Mouse (Mus musculus): Measurements from ENCODE around the gene Borcs7. TPM values are rescaled to one million over a fixed set of nuclear protein-coding genes. Genes with fewer than 3 reads are reported as not detected.

Gene Borcs7
- total RNA-seq (2023) = 4.1 TPM

DNA sequence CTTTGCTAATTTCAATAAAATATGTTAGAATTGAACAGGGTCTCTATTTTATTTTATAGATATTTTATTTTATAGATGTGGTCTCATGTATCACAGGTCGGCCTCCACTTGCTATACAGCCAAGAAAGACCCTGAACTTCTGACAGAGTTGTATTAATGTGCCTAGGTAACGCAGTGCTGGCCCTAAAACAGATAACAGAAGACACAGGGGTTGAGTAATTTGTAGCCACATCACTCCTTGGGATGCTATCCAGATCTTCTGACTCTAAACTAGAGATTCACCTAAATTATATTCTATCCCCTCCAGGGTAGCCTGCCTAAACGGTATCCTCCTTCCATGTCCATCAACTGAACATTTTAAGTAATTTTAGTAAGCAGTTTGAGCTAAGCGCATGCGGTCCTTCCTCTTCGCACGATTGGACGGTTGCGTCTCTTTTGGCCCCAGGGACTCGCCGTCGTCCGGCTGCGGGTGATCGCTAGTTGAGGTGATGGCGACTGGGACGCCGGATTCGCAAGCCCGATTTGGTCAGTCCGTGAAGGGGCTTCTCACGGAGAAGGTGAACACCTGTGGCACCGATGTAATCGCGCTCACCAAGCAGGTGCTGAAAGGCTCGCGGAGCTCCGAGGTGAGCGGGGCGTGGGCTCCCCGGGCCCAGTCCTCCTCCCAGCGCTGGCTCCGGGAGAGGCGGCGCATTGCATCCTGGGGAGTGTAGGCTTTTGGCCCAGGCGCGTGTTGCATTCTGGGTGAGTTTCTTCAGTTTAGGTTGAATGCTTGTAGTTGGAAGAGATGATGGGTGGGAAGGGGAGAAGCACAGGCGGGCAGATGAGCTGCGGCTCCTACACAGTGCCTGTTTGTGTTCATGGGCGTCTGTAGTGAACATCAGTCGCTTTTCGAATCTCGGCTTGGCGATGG is at the start of gene Borcs7:
Gene Borcs7, plus strand, starts transcription at position 447 of the 913 bp plus-strand sequence.

DNA sequence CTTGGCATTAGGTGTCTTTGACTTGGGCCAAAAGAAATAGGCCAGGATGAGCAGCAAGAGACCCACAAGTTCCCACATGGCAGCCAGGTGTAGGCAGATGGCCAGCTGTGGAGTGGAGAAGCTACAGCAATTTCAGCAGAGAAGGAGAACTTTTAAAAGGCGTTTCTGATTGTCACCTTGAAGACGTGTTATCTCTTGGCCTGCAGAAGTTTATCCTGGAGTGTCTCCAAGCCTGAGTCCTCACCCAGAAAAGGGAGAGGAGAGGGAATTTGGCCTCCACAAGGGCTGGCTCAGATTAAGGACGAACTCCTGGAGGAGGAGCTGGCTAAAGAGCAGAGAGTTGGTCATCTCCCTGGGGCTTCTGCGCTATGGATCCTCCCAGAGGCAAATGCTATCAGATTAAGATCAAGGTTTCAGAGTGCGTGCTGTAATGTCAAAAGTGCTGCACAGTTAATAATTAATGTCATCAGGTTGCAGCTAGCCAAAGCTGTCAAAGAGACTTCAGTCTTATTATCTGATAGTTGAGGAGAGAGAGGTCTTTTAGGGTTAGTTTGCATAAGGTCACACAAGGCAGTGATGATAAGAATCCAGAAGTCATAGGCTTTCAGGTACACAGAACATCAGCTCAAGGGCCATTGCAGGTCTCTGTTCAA is 16.8 kb upstream of the Borcs7 start, which contains the start of gene Cyp17a1:
Gene Cyp17a1, minus strand, starts transcription at position 407 of the 653 bp plus-strand sequence.

DNA sequence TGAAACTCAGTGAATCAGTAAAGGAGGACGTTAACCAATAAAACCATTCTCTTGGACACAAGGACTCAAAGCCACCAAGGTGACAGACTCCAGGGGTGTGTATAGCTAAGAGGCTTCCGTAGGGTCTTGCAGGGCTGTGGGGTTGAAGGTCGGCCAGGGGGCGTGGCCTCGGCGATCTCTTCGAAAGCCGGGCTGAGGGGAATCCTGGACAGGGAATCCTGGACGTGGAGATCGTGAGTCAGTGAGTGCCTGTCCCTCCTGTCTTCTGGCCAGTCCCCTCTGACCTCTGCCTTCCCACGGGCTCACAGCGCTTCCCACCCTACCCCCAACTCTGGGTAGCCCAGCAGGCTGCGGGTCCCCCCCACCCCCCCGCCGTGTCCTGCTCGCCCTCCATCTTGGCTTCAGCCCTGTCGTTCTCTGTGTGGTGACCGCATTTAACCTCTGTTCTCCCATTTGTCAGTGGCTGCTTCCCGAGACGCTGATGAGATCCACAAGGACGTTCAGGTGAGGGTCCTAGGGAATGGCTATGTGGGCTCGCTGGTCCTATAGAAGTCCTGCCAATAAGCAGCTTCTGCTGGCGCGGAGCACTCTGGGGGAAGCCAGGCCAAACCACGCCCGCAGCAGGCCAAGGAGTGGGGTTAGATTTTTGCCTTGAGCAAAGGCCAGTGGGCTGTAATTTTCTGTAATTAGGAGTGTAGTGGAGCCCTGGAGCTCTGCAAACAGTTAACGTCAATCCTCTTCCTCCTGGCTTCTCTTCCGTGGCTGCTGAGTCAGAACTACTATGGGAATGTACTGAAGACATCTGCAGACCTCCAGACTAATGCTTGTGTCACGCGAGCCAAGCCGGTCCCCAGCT is 17.8 kb downstream of the Borcs7 start, which contains the start of gene As3mt:
Gene As3mt, plus strand, starts transcription at position 163 of the 856 bp plus-strand sequence.

Other genes with a start within 250 kb of the Borcs7 start
- gene Trim8, start 188.2 kb upstream of the Borcs7 start, total RNA-seq (2023) = 54.3 TPM
- 18.2 TPM for gene Arl3, start 116.7 kb upstream of the Borcs7 start, total RNA-seq (2023)
- 12.9 TPM for gene Sfxn2, start 116.5 kb upstream of the Borcs7 start, total RNA-seq (2023)
- gene Wbp1l, start 90.8 kb upstream of the Borcs7 start, total RNA-seq (2023) = 63.6 TPM
- not detected for gene Cyp17a1, start 16.7 kb upstream of the Borcs7 start, total RNA-seq (2023)
- gene As3mt, start 17.6 kb downstream of the Borcs7 start, total RNA-seq (2023) = 30.0 TPM
- gene Cnnm2, start 71.7 kb downstream of the Borcs7 start, total RNA-seq (2023) = 7.3 TPM